Mouse (Mus musculus): ENCODE results near the gene Tmprss6.

DNA sequence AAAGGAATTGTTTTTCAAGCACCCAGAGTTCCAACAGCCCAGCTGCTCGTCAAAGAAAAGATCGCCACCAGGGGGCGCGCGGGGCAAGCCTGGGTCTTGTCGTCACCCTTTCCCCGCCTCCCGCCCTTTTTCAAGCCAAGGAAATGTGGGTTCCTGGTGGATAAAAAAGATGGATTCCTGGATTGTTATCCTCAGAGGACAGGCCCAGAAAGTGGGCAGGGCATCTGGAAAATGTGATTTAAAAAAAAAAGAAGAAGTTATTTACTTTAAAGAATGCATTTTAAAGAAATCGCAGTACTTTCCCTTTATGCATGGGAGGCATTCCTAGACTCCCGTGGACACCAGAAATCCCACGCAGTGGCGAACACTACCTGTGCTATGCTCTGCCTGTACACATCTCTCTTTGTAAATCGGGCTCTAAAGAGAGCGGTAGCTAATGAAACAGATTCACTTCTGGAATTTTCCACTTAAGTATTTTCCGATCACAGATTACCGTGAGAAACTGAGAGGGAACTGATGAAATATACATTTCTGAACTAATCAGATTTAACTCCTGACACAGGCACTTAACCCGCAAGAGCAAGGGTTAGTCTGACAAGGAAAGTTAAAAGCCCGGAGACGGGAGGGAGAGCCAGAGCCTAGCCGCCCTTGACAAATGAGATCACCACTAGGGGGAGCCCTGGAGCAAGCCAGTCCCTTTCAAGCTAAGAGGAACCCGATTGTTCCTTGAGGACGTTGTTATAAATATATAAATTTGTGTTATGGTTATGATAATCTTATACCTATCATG, 20.5 kb downstream of the Tmprss6 start:
- TF ChIP-seq CTCF (IDR thresholded peaks at IDR 0.05; ENCODE audit: insufficient read depth, low read depth, low read length) (peak; percentile 81), POLR2A (IDR thresholded peaks at IDR 0.05; ENCODE audit: insufficient read depth, low read depth, low read length) (no peak)

All from olfactory bulb, adult 2 months (tissue).